Mouse (Mus musculus) C2C12 (cell line): ENCODE measurements around the gene Rsph10b. TPM values are rescaled to one million over a fixed set of nuclear protein-coding genes. Genes with fewer than 3 reads are reported as not detected.
A peak's percentile ranks its signal among the peaks of the same experiment; 100 is the strongest.
"Not testable (repeated sequence)": the region's sequence is repeated elsewhere in the genome, so short reads cannot be mapped to it uniquely, and the experiment has no call there.

Experiments
- H3K27me3 ChIP-seq: one replicate; pipeline ENCODE4 v1.6.1; 2011; ENCODE audit not compliant: control insufficient read depth, insufficient read depth, insufficient read length
- H3K36me3 ChIP-seq: one replicate; pipeline ENCODE4 v1.6.1; 2011; ENCODE audit not compliant: control insufficient read depth, insufficient read depth
- H3K4me3 ChIP-seq: one replicate; pipeline ENCODE4 v1.5.1; 2011; ENCODE audit warnings: mild to moderate bottlenecking, control low read depth; ENCODE audit not compliant: poor library complexity, insufficient read depth, severe bottlenecking
- H3K79me2 ChIP-seq: one replicate; pipeline ENCODE4 v1.6.1; 2011; ENCODE audit not compliant: control insufficient read depth, insufficient read depth
- H3K79me3 ChIP-seq: one replicate; pipeline ENCODE4 v1.6.1; 2011; ENCODE audit warnings: low read depth, control low read depth
- H3ac ChIP-seq: one replicate; pipeline ENCODE3; 2011; ENCODE audit warnings: low read depth; ENCODE audit not compliant: control insufficient read depth, insufficient read length
- CEBPB ChIP-seq: IDR thresholded peaks from one replicate; pipeline ENCODE4 v1.6.1; 2011; ENCODE audit warnings: low read depth, mild to moderate bottlenecking, control low read depth, moderate library complexity
- CTCF ChIP-seq: IDR thresholded peaks from one replicate; pipeline ENCODE4 v1.5.1; 2011; ENCODE audit not compliant: control insufficient read depth, insufficient read depth, insufficient read length
- FOSL1 ChIP-seq: IDR thresholded peaks from one replicate; pipeline ENCODE4 v1.8.0; 2011; ENCODE audit warnings: mild to moderate bottlenecking, low read length; ENCODE audit not compliant: poor library complexity, insufficient read depth, severe bottlenecking
- MAX ChIP-seq: IDR thresholded peaks from one replicate; pipeline ENCODE4 v1.6.1; 2011; ENCODE audit warnings: mild to moderate bottlenecking, control low read depth
- MYOD1 ChIP-seq: IDR thresholded peaks from one replicate; pipeline ENCODE4 v1.6.1; 2011; ENCODE audit warnings: low read depth; ENCODE audit not compliant: control insufficient read depth, insufficient read length
- MYOG ChIP-seq: IDR thresholded peaks from one replicate; pipeline ENCODE4 v1.6.1; 2011; ENCODE audit not compliant: control insufficient read depth, insufficient read length; ENCODE audit errors: extremely low read depth
- USF1 ChIP-seq: IDR thresholded peaks from one replicate; pipeline ENCODE4 v1.6.1; 2011; ENCODE audit warnings: low read depth, mild to moderate bottlenecking, control low read depth, moderate library complexity
- polyA plus RNA-seq: library from polyadenylated mRNA; unstranded; fragments of >200 nt; fragmentation: generic; extraction: Trizol; gene quantifications from one replicate; pipeline ENCODE4 v1.2.1, GENCODE M21; 2012; ENCODE audit warnings: missing spikeins

The Rsph10b gene
- polyA plus RNA-seq, 1 experiment, result not detected

DNA sequence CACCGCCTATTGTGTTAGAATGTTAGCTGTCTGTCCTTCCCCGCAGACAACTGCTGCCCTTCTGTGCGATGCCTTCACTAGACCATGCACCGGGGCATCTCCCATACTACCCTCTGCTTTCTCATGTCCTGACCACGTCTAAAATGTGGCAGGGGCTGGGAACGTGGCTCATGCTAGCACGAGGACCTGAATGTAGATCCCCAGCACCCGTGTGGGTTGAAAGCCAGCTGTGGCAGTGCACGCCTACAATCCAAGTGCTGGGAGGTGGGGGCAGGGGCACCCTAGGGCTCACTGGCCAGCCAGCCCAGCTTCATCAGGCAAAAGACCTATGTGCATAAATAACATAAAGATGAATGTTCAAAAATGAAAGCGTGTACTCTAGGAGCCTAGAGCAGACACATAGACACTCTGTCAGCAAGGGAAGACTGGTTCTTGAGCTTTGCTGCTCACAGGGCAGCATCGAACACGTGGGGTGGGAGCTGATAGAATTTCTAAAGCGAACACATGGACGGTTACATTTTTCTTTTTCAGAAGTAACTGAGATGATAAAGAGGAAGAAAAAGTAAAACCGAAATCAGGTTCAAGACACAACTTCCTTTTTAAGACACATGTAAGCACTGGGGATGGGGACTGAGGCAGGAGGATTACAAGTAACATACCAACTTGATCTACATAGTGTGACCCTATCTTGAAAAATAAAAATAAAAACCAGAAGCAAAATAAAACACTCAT is 69.8 kb downstream of the Rsph10b start:
- no peaks in the 10 kb centered on the region for H3K79me2 ChIP-seq
- H3K4me3 ChIP-seq, result no peak overlapping the region
- no peak overlapping the region for H3ac ChIP-seq
- TF ChIP-seq MAX (no peak), CEBPB (no peak), USF1 (no peak), MYOD1 (no peak), CTCF (no peak), MYOG (no peak), FOSL1 (no peak)
- no peaks in the 10 kb centered on the region for H3K27me3 ChIP-seq
- no peaks in the 10 kb centered on the region for H3K79me3 ChIP-seq
- peaks cover 58% of the 10 kb centered on the region for H3K36me3 ChIP-seq

DNA sequence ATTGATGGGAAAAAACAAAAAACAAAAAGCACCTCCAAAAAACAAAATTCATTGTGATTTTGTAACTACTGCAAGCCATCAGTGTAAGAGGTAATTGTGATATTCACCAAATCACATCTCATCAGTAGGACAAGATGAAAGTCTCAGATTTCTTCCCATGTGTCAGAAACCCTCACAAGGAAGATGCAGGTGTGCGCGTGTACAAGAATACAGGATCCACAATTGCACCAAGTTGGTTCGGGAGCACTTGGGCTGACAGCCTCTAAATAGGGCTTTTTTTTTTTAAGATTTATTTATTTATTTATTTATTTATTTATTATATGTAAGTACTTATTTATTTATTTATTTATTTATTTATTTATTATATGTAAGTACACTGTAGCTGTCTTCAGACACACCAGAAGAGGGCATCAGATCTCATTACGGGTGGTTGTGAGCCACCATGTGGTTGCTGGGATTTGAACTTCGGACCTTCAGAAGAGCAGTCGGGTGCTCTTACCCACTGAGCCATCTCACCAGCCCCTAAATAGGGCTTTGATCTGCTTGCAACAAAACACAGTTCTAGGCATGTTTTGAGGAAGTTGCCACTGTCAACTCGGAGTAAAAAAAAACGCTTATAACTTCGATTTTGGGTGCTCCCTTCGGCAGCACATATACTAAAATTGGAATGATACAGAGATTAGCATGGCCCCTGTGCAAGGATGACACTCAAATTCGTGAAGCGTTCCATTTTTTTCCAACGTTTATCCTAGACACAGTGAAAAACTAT is 80.7 kb downstream of the Rsph10b start:
- not testable (repeated sequence) for H3ac ChIP-seq
- H3K36me3 ChIP-seq, result peaks cover 40% of the 10 kb centered on the region

DNA sequence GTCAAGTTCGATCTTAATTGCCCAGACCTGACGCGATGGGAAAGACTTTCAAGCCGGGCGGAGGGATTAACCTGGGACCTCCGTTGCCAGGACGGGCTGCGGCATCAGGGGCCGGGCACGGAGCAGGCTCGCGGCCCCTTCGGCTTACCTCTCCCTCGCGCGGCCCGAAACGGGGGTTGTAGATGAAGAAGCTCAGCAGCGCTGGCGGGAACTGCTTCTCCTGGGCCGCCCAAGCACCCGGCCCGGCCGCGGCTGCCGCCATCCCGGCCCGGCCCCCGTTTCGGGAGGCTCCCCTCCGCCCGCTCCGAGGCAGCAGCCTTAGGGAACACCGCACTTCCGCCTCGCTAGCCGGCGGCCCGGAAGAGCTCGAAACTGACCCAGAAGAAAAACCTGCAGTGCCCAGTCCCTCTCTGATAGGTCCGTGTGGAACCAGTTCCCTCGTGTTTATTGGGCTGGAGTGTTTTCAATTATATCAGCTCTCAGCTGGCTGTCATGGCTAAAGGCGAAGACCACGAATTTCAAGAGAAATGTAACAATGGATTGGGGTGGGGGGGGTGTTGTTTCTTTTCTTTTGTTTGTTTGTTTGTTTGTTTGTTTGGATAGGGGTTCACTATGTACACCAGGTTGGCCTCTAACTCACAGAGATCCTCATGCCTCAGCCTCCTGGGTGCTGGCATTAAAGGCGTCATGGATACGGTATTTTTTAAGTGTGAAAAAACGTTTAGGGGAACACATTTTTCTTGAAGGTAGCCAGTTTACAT is 81.9 kb downstream of the Rsph10b start, which contains the start of gene Ccz1:
Ccz1 (minus strand) TSS at position 327 of the 761 bp plus-strand sequence.
- Histone ChIP-seq H3K79me2 (peaks cover 20% of the 10 kb centered on the region), H3K27me3 (no peaks in the 10 kb centered on the region), H3K36me3 (peaks cover 30% of the 10 kb centered on the region), H3K4me3 (peak within 1 kb of the TSS; percentile 71), H3ac (peak within 1 kb of the TSS; percentile 89), H3K79me3 (peaks cover 10% of the 10 kb centered on the region)
- TF ChIP-seq MAX (peak; percentile 72), MYOG (no peak)

More for the DNA sequence above, 80.7 kb downstream of the Rsph10b start:
- Histone ChIP-seq H3K4me3 (peak overlapping the region; percentile 71), H3K79me3 (peaks cover 10% of the 10 kb centered on the region), H3K79me2 (peaks cover 20% of the 10 kb centered on the region)
- not testable (repeated sequence) for H3K27me3 ChIP-seq

DNA sequence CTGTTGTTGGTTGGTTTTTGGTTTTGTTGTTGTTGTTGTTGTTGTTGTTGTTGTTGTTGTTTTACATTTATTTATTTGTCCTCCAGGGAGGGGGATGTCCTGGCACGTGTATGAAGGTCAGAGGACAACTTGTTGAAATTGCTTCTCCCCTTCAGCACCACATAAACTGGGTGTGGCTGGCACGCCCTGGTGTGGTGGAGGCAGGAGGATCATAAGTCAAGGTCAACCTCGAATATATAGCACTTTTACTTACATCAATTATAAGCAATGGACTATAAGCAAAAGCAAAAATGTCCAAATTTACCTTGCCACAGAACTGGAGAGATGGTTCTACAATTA is 82.4 kb downstream of the Rsph10b start:
- Histone ChIP-seq H3ac (no peak overlapping the region), H3K79me3 (peaks cover 10% of the 10 kb centered on the region), H3K79me2 (peaks cover 20% of the 10 kb centered on the region), H3K36me3 (peaks cover 26% of the 10 kb centered on the region), H3K27me3 (no peaks in the 10 kb centered on the region), H3K4me3 (peak overlapping the region; percentile 71)
- TF ChIP-seq CEBPB (no peak), MYOG (no peak), MYOD1 (no peak), USF1 (no peak), MAX (no peak), FOSL1 (no peak), CTCF (no peak)

DNA sequence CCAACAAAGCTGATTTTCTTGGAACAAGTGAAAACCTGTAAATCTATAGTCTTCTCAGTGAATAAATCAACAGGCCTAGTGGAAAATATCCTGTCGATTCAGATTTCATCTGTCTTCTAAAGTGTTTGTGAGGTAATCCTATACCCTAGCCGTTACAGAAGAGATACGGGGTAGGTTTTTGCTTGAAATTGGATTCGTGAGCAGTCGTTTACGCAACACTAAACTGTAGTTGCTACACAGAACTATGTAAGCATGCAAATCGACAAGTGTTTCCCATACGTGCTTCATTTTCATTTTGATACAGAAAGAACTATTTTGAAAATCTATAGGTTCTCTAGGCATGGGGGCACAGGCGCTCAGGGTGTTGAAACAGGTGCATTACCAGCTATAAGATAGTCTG is 83.0 kb downstream of the Rsph10b start:
- peaks cover 20% of the 10 kb centered on the region for H3K79me2 ChIP-seq
- H3K79me3 ChIP-seq, result peaks cover 10% of the 10 kb centered on the region
- H3K36me3 ChIP-seq, result peaks cover 20% of the 10 kb centered on the region
- no peak overlapping the region for H3K4me3 ChIP-seq
- H3K27me3 ChIP-seq, result no peaks in the 10 kb centered on the region
- H3ac ChIP-seq, result no peak overlapping the region
- TF ChIP-seq MAX, result no peak
- TF ChIP-seq MYOG, result no peak

DNA sequence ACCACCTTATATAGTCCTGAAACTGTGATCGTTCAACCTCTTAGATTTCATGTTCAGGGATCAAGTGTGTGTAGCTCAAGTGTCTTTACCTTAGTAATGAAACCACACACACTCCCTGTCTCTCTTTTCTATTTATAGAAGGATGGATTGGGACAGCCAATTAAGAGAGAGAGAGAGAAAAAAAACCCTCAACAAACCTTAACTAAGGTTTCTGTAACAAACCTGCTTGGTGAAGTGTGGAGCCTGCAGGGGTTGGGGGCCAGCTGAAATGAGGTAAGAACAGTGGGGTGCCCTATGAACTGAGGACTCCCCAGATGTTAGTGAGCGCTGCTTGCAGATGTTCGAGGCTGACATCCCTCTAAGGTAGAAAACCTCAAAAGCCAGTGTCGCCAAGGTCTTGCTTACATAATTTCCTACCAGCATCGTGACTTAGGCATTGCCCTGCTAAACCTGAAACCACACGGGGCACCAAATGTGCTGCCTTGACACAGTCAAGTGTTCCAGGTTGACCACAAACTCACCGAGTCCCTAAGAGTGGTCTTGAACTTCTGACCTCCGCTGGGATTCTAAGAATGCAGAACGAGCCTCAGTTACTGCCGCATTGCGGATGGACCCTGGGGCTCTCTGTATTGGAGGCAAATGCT is 93.9 kb downstream of the Rsph10b start, which contains the start of gene Ocm:
Ocm (minus strand) TSS at position 51 of the 644 bp plus-strand sequence.
- no peak within 1 kb of the TSS for H3ac ChIP-seq
- no peaks in the 10 kb centered on the region for H3K79me2 ChIP-seq
- H3K36me3 ChIP-seq, result no peaks in the 10 kb centered on the region
- no peak within 1 kb of the TSS for H3K4me3 ChIP-seq
- no peaks in the 10 kb centered on the region for H3K79me3 ChIP-seq
- TF ChIP-seq MAX (no peak), MYOD1 (no peak), MYOG (no peak), CTCF (no peak), USF1 (no peak)
- peaks cover 23% of the 10 kb centered on the region for H3K27me3 ChIP-seq
